Mouse (Mus musculus) c-Kit-negative CD71-positive TER-119-positive erythroid progenitor cells, embryonic 14.5 days (primary cell): ENCODE data around the gene Atp6v1c2.

ENCODE experiments used
- DNase-seq: peaks from one replicate; pipeline ENCODE4 v3.0.0-alpha.2; 2013; ENCODE audit warnings: low read depth, low spot score

The Atp6v1c2 gene

GRCm38 (mm10) chr12:17258431-17258830 lies 70.7 kb downstream of the Atp6v1c2 start:
- no peak for DNase-seq

DNA sequence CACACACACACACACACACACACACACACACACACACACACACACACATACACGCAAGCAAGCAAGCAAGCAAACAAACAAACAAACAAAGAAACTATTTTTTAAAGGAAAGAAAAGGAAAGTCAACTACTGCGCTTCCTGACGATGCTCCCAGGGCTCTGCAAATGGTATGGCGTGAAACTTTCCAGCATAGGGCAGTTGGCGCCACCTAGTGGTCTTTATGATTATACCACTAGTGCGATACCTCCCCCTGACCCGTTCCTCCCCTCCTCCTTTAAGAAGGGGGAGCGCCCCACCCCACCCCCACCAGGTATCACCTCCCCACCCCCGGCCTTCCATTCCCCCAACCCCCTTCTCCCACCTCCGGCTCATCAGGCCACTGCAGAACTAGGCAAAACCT lies 72.3 kb downstream of the Atp6v1c2 start:
- DNase-seq: no peak

GRCm38 (mm10) chr12:17255602-17256001 lies 73.6 kb downstream of the Atp6v1c2 start:
- DNase-seq: no peak

GRCm38 (mm10) chr12:17253069-17253468 lies 76.1 kb downstream of the Atp6v1c2 start:
- peak; percentile 39 for DNase-seq

DNA sequence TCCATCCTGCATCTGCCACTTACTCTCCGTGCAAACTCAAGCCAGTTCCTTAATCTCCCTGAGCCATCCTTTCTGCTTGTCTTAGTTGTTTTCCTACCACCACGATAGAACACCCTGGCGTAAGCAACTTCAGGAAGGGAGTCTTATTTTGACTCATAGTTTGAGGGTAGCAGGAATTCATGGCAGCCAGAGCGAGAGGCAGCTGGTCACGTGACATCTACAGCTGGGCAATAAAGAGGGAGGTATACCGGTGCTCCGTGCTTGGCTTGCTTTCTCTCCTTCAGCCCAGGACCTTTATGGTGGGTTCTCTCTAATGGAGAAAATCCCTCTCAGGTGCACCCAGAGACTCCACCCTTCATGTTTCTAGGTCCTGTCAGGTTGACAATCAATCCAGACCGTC lies 78.2 kb downstream of the Atp6v1c2 start:
- no peak for DNase-seq

DNA sequence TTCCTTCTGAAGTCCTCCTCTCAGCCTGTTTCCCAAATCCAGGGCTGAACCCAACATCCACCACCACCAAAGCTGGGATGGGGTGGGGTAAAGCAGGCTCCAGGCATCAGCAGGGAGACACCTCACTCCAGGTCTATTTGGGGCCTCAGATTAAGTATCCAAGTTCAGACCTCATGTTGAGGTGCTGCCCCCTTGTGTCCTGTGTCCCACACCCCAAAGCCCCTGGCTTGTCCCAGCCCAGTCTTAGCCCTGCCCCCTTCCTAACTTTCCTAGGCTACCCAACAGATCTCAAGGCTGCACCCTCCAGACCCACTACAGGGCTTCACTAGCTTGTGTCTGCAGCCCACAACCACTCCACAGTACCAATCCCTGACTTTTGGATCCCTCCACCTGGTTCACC lies 87.1 kb downstream of the Atp6v1c2 start:
- DNase-seq: no peak

GRCm38 (mm10) chr12:17241614-17242013 lies 87.5 kb downstream of the Atp6v1c2 start:
- DNase-seq: no peak

GRCm38 (mm10) chr12:17241016-17241415 lies 88.1 kb downstream of the Atp6v1c2 start:
- no peak for DNase-seq

- DNase-seq: no peak
These were observed 89.8 kb downstream of the Atp6v1c2 start for GRCm38 (mm10) chr12:17239428-17239688.

GRCm38 (mm10) chr12:17238588-17239427 lies 90.4 kb downstream of the Atp6v1c2 start:
- DNase-seq: no peak

DNA sequence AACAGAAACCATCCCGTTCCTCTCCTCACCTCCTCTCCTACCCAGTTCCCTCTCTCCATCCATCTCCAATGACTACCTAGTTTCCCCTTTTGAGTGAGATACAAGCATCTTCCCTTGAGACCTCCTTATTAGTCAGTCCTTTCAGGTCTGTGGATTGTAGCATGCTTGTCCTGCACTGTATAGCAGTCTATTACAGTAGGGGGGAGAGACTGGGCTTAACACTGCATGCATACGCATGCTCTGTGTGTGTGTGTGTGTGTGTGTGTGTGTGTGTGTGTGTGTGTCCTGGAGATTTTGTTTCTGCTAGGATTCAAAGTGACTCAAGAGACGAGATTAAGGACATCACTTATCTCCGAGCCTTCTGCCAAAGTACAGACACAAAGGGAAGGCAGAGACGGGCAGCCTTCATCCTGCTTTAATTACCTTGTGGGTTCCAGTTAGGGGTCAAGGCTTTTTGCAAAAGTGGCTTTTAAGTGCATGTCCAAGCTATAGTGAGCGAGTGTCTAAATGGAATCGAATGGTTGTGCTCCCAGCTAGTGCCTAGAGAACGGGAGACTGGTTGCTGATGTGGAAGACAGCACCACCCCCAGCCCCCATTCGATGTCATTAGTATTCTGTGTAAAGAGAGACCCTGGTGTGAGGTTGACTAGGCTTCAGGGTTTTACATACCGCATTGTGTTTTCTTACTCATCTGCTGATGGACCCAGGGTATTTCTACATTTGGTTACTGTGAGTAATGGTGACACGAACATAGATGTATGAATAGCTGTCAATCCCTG lies 93.4 kb downstream of the Atp6v1c2 start:
- no peak for DNase-seq
